Mouse (Mus musculus) CD4-positive, CD25-positive, alpha-beta regulatory T cell (primary cell): ENCODE data around the gene Slc30a6. TPM values are rescaled to one million over a fixed set of nuclear protein-coding genes. Genes with fewer than 3 reads are reported as not detected.

ENCODE experiments used
- polyA plus RNA-seq: library from polyadenylated mRNA; unstranded; fragments of 100-300 nt; shearing (Covaris generic); gene quantifications from one replicate; pipeline ENCODE4 v1.2.1, GENCODE M21; 2017

Slc30a6 gene
- 34.6 TPM for polyA plus RNA-seq

GRCm38 (mm10) chr17:74395383-74396065 lies at the start of gene Slc30a6:
Gene Slc30a6 (plus strand): TSS chr17:74395608.

GRCm38 (mm10) chr17:74458711-74459408 lies 63.5 kb downstream of the Slc30a6 start, which contains the start of gene Nlrc4:
Gene Nlrc4 (minus strand): TSS chr17:74459142.

Other genes starting within 250 kb of the Slc30a6 start
- gene Memo1, start 100.1 kb upstream of the Slc30a6 start, polyA plus RNA-seq: 61.5 TPM
- 117 TPM for gene Dpy30, start 71.7 kb upstream of the Slc30a6 start, polyA plus RNA-seq
- 29.5 TPM for gene Spast, start 56.6 kb upstream of the Slc30a6 start, polyA plus RNA-seq
- 0.47 TPM for gene Nlrc4, start 63.5 kb downstream of the Slc30a6 start, polyA plus RNA-seq
- 108 TPM for gene Yipf4, start 93.9 kb downstream of the Slc30a6 start, polyA plus RNA-seq
- gene Birc6, start 132.7 kb downstream of the Slc30a6 start, polyA plus RNA-seq: 76.1 TPM